Mouse (Mus musculus) lung, postnatal 0 days (tissue): ENCODE results near the gene Hpn. TPM values are rescaled to one million over a fixed set of nuclear protein-coding genes. Genes with fewer than 3 reads are reported as not detected.

ENCODE experiments used
- ATAC-seq: fragments of 200-750 bp; cut with Nextera tagmentation; 2 replicates; pipeline ENCODE4 v1.8.0; 2017; ENCODE audit warnings: moderate library complexity
- DNase-seq: peaks from one replicate; pipeline ENCODE4 v3.0.0-alpha.2; 2016; ENCODE audit warnings: low spot score
- H3K27ac ChIP-seq: fragments of 300-500 bp; sonication (generic); 2 replicates; pipeline ENCODE4 v1.5.1; 2014; ENCODE audit warnings: antibody characterized with exemption, mild to moderate bottlenecking, low read length, mixed read lengths
- H3K27me3 ChIP-seq: fragments of 300-500 bp; sonication (generic); replicated peaks from 2 replicates; pipeline ENCODE4 v1.6.1; 2014; ENCODE audit warnings: low read length, mixed read lengths; ENCODE audit not compliant: insufficient read depth
- H3K36me3 ChIP-seq: fragments of 300-500 bp; sonication (generic); 2 replicates; pipeline ENCODE4 v1.6.1; 2014; ENCODE audit warnings: low read length, mixed read lengths; ENCODE audit not compliant: insufficient read depth
- H3K4me1 ChIP-seq: fragments of 300-500 bp; sonication (generic); 2 replicates; pipeline ENCODE4 v1.6.1; 2014; ENCODE audit warnings: antibody characterized with exemption, low read depth, low read length, mixed read lengths; ENCODE audit not compliant: insufficient read depth
- H3K4me2 ChIP-seq: fragments of 300-500 bp; sonication (generic); replicated peaks from 2 replicates; pipeline ENCODE4 v1.6.1; 2014; ENCODE audit warnings: low read depth, mild to moderate bottlenecking, low read length, moderate library complexity, mixed read lengths
- H3K4me3 ChIP-seq: fragments of 300-500 bp; sonication (generic); 2 replicates; pipeline ENCODE4 v1.5.1; 2014; ENCODE audit warnings: low read depth, low read length
- H3K9ac ChIP-seq: fragments of 300-500 bp; sonication (generic); replicated peaks from 2 replicates; pipeline ENCODE4 v1.6.1; 2014; ENCODE audit warnings: low read depth, mild to moderate bottlenecking
- H3K9me3 ChIP-seq: fragments of 300-500 bp; sonication (generic); 2 replicates; pipeline ENCODE4 v1.6.1; 2016; ENCODE audit warnings: low read length, mixed read lengths
- CTCF ChIP-seq: IDR thresholded peaks from 2 replicates; pipeline ENCODE4 v1.5.1; 2016; ENCODE audit warnings: antibody characterized with exemption, mild to moderate bottlenecking
- EP300 ChIP-seq: IDR thresholded peaks from 2 replicates; pipeline ENCODE4 v1.6.1; 2016; ENCODE audit warnings: antibody characterized with exemption, mild to moderate bottlenecking, control low read depth
- WGBS: fragments of 180-500 bp; shearing (Covaris S2); extraction: QIAGEN DNeasy Blood & Tissue Kit; methylation state at CpG from one replicate; pipeline ENCODE4 v1.1.7; 2014; 5-methylcytosine and 5-hydroxymethylcytosine counted together
- polyA plus RNA-seq: library from polyadenylated mRNA; unstranded; fragments of >200 nt; fragmentation: Nextera tagmentation; extraction: Ambion mirVana; gene quantifications from 2 replicates; pipeline ENCODE4 v1.2.1, GENCODE M21; 2015

Gene Hpn
- polyA plus RNA-seq, 1 experiment from 2014 or later, result 20.5 TPM

DNA sequence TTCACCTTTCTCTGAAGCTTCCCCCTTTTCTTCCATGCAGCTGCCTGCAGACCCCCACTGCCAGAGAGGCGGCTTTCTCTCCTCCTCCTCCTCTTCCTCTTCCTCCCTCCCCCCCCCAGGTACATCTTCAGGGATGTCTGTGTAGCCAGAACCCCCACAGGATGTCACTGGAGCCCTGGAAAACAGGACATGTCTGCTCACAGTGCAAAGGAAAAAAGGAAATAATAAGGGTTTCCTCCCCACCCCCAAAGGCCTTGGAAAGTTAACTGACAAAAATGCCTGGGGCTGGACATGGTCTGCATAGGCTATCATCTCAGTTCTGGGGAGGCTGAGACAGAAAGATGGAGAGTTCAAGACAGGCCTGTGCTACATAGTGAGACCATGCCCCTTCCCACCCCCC lies 34.0 kb downstream of the Hpn start:
- DNase-seq, result no peak
- ATAC-seq, result no peak
- Histone ChIP-seq H3K9me3 (no peaks in the 10 kb centered on the region), H3K36me3 (no peaks in the 10 kb centered on the region), H3K27me3 (no peaks in the 10 kb centered on the region), H3K27ac (no peak overlapping the region), H3K4me2 (no peak overlapping the region), H3K4me3 (no peak overlapping the region), H3K4me1 (peaks cover 4% of the 10 kb centered on the region; the same call in 1 of the 2 replicates), H3K9ac (no peak overlapping the region)
- TF ChIP-seq EP300, result no peak
- no peak for TF ChIP-seq CTCF
- WGBS, result 22% methylated on average over 1 of the region's 1 CpGs

- no peak overlapping the region for H3K4me2 ChIP-seq
- H3K36me3 ChIP-seq, result no peaks in the 10 kb centered on the region
- no peak overlapping the region for H3K9ac ChIP-seq
- no peak for DNase-seq
- no peak overlapping the region for H3K4me3 ChIP-seq
- H3K9me3 ChIP-seq, result no peaks in the 10 kb centered on the region
- H3K4me1 ChIP-seq, result peaks cover 4% of the 10 kb centered on the region; the same call in 1 of the 2 replicates
- no peaks in the 10 kb centered on the region for H3K27me3 ChIP-seq
- H3K27ac ChIP-seq, result no peak overlapping the region
- TF ChIP-seq EP300 (no peak), CTCF (no peak)
- 62% methylated on average over 3 of the region's 3 CpGs for WGBS
- no peak for ATAC-seq
Observed at GRCm38 (mm10) chr7:31080611-31081010, 34.5 kb downstream of the Hpn start.

- H3K9ac ChIP-seq, result no peak overlapping the region
- no peak overlapping the region for H3K4me3 ChIP-seq
- DNase-seq, result no peak
- H3K27ac ChIP-seq, result no peak overlapping the region
- no peaks in the 10 kb centered on the region for H3K36me3 ChIP-seq
- H3K4me2 ChIP-seq, result no peak overlapping the region
- H3K9me3 ChIP-seq, result no peaks in the 10 kb centered on the region
- no peak for ATAC-seq
- H3K27me3 ChIP-seq, result no peaks in the 10 kb centered on the region
- H3K4me1 ChIP-seq, result no peaks in the 10 kb centered on the region; the same call in 1 of the 2 replicates
- 87% methylated on average over 8 of the region's 8 CpGs for WGBS
- no peak for TF ChIP-seq EP300
- no peak for TF ChIP-seq CTCF
Observed at GRCm38 (mm10) chr7:31079670-31080069, 35.4 kb downstream of the Hpn start.

GRCm38 (mm10) chr7:31077885-31078445 lies 37.1 kb downstream of the Hpn start:
- Histone ChIP-seq H3K4me2 (no peak overlapping the region), H3K27me3 (no peaks in the 10 kb centered on the region), H3K36me3 (no peaks in the 10 kb centered on the region), H3K27ac (no peak overlapping the region), H3K4me3 (no peak overlapping the region), H3K9me3 (no peaks in the 10 kb centered on the region), H3K4me1 (no peaks in the 10 kb centered on the region), H3K9ac (no peak overlapping the region)
- ATAC-seq, result peak; percentile 37; the same call in 1 of the 2 replicates
- peak; percentile 92 for TF ChIP-seq CTCF
- no peak for TF ChIP-seq EP300
- WGBS, result 31% methylated on average over 5 of the region's 5 CpGs
- peak; percentile 81 for DNase-seq

DNA sequence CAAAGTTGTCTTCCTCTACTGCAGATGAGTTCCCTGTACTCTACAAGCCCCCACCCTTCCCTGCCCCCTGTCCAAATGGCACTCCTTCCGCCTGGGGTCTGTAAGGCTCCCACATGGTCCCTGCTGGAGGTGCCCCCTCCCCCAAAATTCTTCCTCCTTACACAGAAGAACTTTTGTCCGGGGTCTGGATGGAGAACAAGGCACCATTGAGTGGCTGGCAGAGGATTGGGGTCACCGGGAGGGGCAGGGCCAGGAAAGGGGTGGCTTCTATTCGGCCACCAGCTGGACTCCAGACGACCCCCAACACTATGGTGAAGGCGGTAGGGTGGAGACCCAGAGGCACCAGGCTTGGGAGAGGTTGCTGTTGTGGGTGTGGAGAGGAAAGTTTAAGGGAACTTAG lies 37.6 kb downstream of the Hpn start:
- H3K4me3 ChIP-seq, result no peak overlapping the region
- H3K4me2 ChIP-seq, result no peak overlapping the region
- H3K36me3 ChIP-seq, result no peaks in the 10 kb centered on the region
- H3K9me3 ChIP-seq, result no peaks in the 10 kb centered on the region
- ATAC-seq, result no peak
- no peak for TF ChIP-seq CTCF
- no peak for TF ChIP-seq EP300
- no peaks in the 10 kb centered on the region for H3K4me1 ChIP-seq
- no peak overlapping the region for H3K27ac ChIP-seq
- H3K27me3 ChIP-seq, result no peaks in the 10 kb centered on the region
- no peak overlapping the region for H3K9ac ChIP-seq
- DNase-seq, result no peak
- 47% methylated on average over 6 of the region's 6 CpGs for WGBS

GRCm38 (mm10) chr7:31076492-31076891 lies 38.6 kb downstream of the Hpn start, which contains the start of gene Fxyd3:
TSS of gene Fxyd3 (minus strand) at chr7:31076704.
- Histone ChIP-seq H3K9me3 (no peaks in the 10 kb centered on the region), H3K36me3 (no peaks in the 10 kb centered on the region), H3K27me3 (no peaks in the 10 kb centered on the region), H3K4me3 (no peak within 1 kb of the TSS), H3K27ac (no peak within 1 kb of the TSS), H3K9ac (no peak within 1 kb of the TSS), H3K4me2 (peak within 1 kb of the TSS; percentile 35), H3K4me1 (no peaks in the 10 kb centered on the region)
- ATAC-seq (peak; percentile 84), DNase-seq (peak; percentile 64)
- WGBS, result 31% methylated on average over 5 of the region's 5 CpGs
- no peak for TF ChIP-seq EP300
- TF ChIP-seq CTCF, result no peak

DNA sequence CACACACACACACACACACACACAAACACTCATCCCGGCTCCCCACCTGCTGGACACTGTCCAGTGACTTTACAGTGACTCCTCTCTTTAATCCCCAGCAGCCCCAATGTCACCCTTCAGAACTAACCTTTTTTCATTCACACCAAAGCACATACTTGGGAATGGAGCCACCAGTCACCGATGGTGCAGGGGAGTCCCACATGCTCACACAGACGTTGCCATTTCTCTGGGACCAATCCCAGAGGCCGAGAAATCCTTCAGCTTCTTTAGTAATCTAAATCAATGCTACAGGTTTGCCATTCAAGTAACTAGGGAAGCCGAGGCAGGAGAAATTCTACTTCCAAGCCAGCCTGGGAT lies 40.4 kb downstream of the Hpn start:
- H3K4me2 ChIP-seq, result no peak overlapping the region
- H3K4me1 ChIP-seq, result no peaks in the 10 kb centered on the region
- no peaks in the 10 kb centered on the region for H3K9me3 ChIP-seq
- H3K9ac ChIP-seq, result no peak overlapping the region
- no peak overlapping the region for H3K4me3 ChIP-seq
- H3K27me3 ChIP-seq, result no peaks in the 10 kb centered on the region
- no peak for DNase-seq
- H3K27ac ChIP-seq, result no peak overlapping the region
- ATAC-seq, result no peak
- no peak for TF ChIP-seq EP300
- TF ChIP-seq CTCF, result no peak
- H3K36me3 ChIP-seq, result no peaks in the 10 kb centered on the region
- 51% methylated on average over 5 of the region's 5 CpGs for WGBS
